Mouse (Mus musculus) midbrain, embryonic 13.5 days (tissue): ENCODE data around the gene Zfp146. TPM values are rescaled to one million over a fixed set of nuclear protein-coding genes. Genes with fewer than 3 reads are reported as not detected.
A peak's percentile ranks its signal among the peaks of the same experiment; 100 is the strongest.
"Not testable (repeated sequence)": the region's sequence is repeated elsewhere in the genome, so short reads cannot be mapped to it uniquely, and the experiment has no call there.

ENCODE experiments used
- ATAC-seq: fragments of 200-750 bp; cut with Nextera tagmentation; 2 replicates; pipeline ENCODE4 v1.8.0; 2017; ENCODE audit warnings: mild to moderate bottlenecking, moderate TSS enrichment, moderate library complexity
- H3K27ac ChIP-seq: fragments of 300-500 bp; sonication (generic); 2 replicates; pipeline ENCODE4 v1.5.1; 2015; ENCODE audit warnings: inconsistent platforms, mild to moderate bottlenecking, moderate library complexity
- H3K27me3 ChIP-seq: fragments of 300-500 bp; sonication (generic); 2 replicates; pipeline ENCODE4 v1.6.1; 2015; ENCODE audit warnings: mild to moderate bottlenecking, inconsistent platforms
- H3K36me3 ChIP-seq: fragments of 300-500 bp; sonication (generic); 2 replicates; pipeline ENCODE4 v1.6.1; 2015; ENCODE audit warnings: mild to moderate bottlenecking, inconsistent platforms
- H3K4me1 ChIP-seq: fragments of 300-500 bp; sonication (generic); replicated peaks from 2 replicates; pipeline ENCODE4 v1.6.1; 2015; ENCODE audit warnings: inconsistent platforms
- H3K4me2 ChIP-seq: fragments of 300-500 bp; sonication (generic); replicated peaks from 2 replicates; pipeline ENCODE4 v1.6.1; 2015; ENCODE audit warnings: moderate library complexity, mild to moderate bottlenecking, inconsistent platforms
- H3K4me3 ChIP-seq: fragments of 300-500 bp; sonication (generic); replicated peaks from 2 replicates; pipeline ENCODE4 v1.5.1; 2015; ENCODE audit warnings: mild to moderate bottlenecking, inconsistent platforms
- H3K9ac ChIP-seq: fragments of 300-500 bp; sonication (generic); replicated peaks from 2 replicates; pipeline ENCODE4 v1.6.1; 2015; ENCODE audit warnings: mild to moderate bottlenecking, inconsistent platforms
- H3K9me3 ChIP-seq: fragments of 300-500 bp; sonication (generic); 2 replicates; pipeline ENCODE4 v1.6.1; 2016; ENCODE audit warnings: mild to moderate bottlenecking, inconsistent platforms
- WGBS: fragments of 180-500 bp; shearing (Covaris S2); methylation state at CpG from one replicate; pipeline ENCODE4 v1.1.7; 2015; 5-methylcytosine and 5-hydroxymethylcytosine counted together
- polyA plus RNA-seq: library from polyadenylated mRNA; unstranded; fragments of >200 nt; fragmentation: Nextera tagmentation; extraction: Ambion mirVana; gene quantifications from 2 replicates; pipeline ENCODE4 v1.2.1, GENCODE M21; 2015

Gene Zfp146
- 18.9 and 22.8 TPM in 2 replicates for polyA plus RNA-seq

GRCm38 (mm10) chr7:30169583-30170282, at the start of gene Zfp146:
Zfp146 (minus strand) TSS chr7:30169750.
- H3K27ac ChIP-seq, result peak within 1 kb of the TSS; percentile 92
- H3K4me1 ChIP-seq, result peaks cover 18% of the 10 kb centered on the region
- peak within 1 kb of the TSS; percentile 56 for H3K4me3 ChIP-seq
- H3K36me3 ChIP-seq, result peaks cover 30% of the 10 kb centered on the region
- H3K4me2 ChIP-seq, result peak within 1 kb of the TSS; percentile 69
- H3K27me3 ChIP-seq, result no peaks in the 10 kb centered on the region
- peaks cover 25% of the 10 kb centered on the region for H3K9me3 ChIP-seq
- ATAC-seq, result peak; percentile 96
- H3K9ac ChIP-seq, result peak within 1 kb of the TSS; percentile 81
- WGBS, result under 1% methylated on average over 36 of the region's 36 CpGs

- peaks cover 13% of the 10 kb centered on the region for H3K4me1 ChIP-seq
- no peaks in the 10 kb centered on the region for H3K27me3 ChIP-seq
- H3K9ac ChIP-seq, result no peak overlapping the region
- no peaks in the 10 kb centered on the region for H3K9me3 ChIP-seq
- no peak overlapping the region for H3K27ac ChIP-seq
- ATAC-seq, result peak; percentile 51
- H3K4me2 ChIP-seq, result no peak overlapping the region
- no peaks in the 10 kb centered on the region; the same call in 1 of the 2 replicates for H3K36me3 ChIP-seq
- no peak overlapping the region for H3K4me3 ChIP-seq
- 83% methylated on average over 2 of the region's 2 CpGs for WGBS
Observed at GRCm38 (mm10) chr7:30217277-30217676, 47.7 kb upstream of the Zfp146 start.

- Histone ChIP-seq H3K36me3 (no peaks in the 10 kb centered on the region), H3K9ac (0 out of 2 replicates have a peak overlapping the region, but pooled peaks have one; percentile 3), H3K27me3 (no peaks in the 10 kb centered on the region), H3K4me2 (peak overlapping the region; percentile 37), H3K9me3 (no peaks in the 10 kb centered on the region), H3K4me1 (peaks cover 13% of the 10 kb centered on the region), H3K4me3 (0 out of 2 replicates have a peak overlapping the region, but pooled peaks have one; percentile 2), H3K27ac (peak overlapping the region; percentile 5; the same call in 1 of the 2 replicates)
- peak; percentile 78 for ATAC-seq
- WGBS, result under 1% methylated on average over 15 of the region's 16 CpGs
Observed at GRCm38 (mm10) chr7:30216723-30217151, 47.2 kb upstream of the Zfp146 start.

DNA sequence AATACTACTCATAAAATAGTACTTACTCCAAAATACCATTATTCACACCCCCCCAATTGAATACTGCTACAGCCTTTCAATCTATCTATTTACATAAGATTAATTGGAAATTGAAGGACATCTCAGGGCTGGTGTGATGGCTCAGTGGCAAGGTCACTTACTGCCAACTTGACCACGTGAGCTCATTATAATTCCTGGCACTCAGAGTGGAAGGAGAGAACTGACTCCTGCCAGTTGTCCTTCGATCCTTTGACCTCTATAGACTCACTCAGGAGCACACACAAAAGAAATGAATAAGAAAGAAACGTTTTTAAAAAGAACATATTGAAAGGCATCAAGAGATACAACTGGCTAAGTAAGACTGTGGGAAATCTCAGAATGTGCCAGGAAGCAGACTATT, 46.3 kb upstream of the Zfp146 start:
- 67% methylated on average over 3 of the region's 3 CpGs for WGBS
- no peak overlapping the region for H3K4me2 ChIP-seq
- no peaks in the 10 kb centered on the region for H3K36me3 ChIP-seq
- peaks cover 13% of the 10 kb centered on the region for H3K4me1 ChIP-seq
- H3K27me3 ChIP-seq, result no peaks in the 10 kb centered on the region
- no peak for ATAC-seq
- H3K9ac ChIP-seq, result no peak overlapping the region
- no peak overlapping the region for H3K27ac ChIP-seq
- H3K4me3 ChIP-seq, result no peak overlapping the region
- no peaks in the 10 kb centered on the region for H3K9me3 ChIP-seq

DNA sequence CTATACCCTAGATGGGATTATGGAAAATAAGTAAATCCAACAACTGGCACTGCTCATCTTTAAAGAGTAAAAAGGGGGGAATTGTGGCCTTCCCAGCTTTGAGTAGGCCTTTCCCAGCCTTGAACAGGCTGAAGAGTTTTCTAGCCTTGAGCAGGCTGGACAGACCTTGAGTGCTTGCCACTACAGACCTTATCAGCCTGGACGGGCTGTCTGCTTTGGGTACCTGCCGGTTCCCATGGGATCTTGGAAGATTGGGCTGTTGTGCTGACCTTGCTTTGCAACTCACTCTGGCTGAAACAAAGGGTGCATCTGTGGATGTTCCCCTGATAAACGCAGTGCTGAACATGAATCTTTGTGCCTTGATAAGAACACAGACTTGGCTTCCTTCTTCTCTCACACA, 44.3 kb upstream of the Zfp146 start:
- ATAC-seq, result no peak
- H3K36me3 ChIP-seq, result no peaks in the 10 kb centered on the region
- H3K4me2 ChIP-seq, result no peak overlapping the region
- WGBS, result 88% methylated on average over 3 of the region's 3 CpGs
- no peak overlapping the region for H3K4me3 ChIP-seq
- H3K9ac ChIP-seq, result no peak overlapping the region
- no peaks in the 10 kb centered on the region for H3K27me3 ChIP-seq
- H3K4me1 ChIP-seq, result peaks cover under 1% of the 10 kb centered on the region; the same call in 1 of the 2 replicates
- no peak overlapping the region for H3K27ac ChIP-seq
- no peaks in the 10 kb centered on the region for H3K9me3 ChIP-seq

- 20% methylated on average over 4 of the region's 4 CpGs for WGBS
- Histone ChIP-seq H3K4me3 (no peak overlapping the region), H3K9me3 (no peaks in the 10 kb centered on the region), H3K9ac (no peak overlapping the region), H3K4me2 (no peak overlapping the region), H3K36me3 (no peaks in the 10 kb centered on the region), H3K27me3 (no peaks in the 10 kb centered on the region), H3K27ac (no peak overlapping the region), H3K4me1 (no peaks in the 10 kb centered on the region)
- no peak for ATAC-seq
Observed at GRCm38 (mm10) chr7:30211025-30211424, 41.5 kb upstream of the Zfp146 start.

DNA sequence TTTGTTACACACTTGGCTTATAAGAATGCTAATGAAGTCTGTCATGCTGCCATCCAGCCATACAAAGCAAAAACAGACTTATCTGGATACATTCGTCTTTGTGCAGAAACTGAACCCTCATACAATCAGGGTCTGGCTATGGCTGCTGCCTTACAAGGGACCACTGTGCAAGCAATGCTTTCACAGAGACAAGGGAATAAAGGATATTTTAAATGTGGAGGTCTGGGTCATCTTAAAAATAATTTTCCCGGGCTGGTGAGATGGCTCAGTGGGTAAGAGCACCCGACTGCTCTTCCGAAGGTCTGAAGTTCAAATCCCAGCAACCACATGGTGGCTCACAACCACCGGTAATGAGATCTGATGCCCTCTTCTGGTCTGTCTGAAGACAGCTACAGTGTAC, 36.8 kb upstream of the Zfp146 start:
- H3K4me3 ChIP-seq, H3K4me2 ChIP-seq, H3K36me3 ChIP-seq, H3K27ac ChIP-seq, H3K9ac ChIP-seq, H3K4me1 ChIP-seq, H3K9me3 ChIP-seq, H3K27me3 ChIP-seq, ATAC-seq: not testable (repeated sequence)
- WGBS, result 57% methylated on average over 5 of the region's 5 CpGs

DNA sequence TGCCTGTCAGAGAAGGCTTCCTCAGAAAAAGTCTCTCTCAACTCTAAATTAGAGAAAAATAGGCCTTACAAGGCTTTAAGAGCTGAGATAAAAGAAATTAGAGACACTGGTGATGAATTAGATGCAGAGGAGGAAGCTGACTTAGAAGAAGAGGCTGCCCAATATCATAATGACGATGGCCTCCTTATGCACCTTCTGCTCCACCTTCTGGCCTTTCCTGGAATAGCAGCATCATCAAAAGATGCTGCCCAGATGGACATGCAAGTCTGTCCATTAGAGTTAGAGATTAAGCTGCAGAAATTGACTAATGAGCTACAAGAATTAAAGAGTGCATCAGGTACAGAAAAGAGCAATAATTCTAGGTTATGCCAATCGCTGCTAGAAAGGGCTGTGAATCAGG, 35.8 kb upstream of the Zfp146 start:
- Histone ChIP-seq H3K4me1 (no peaks in the 10 kb centered on the region), H3K27me3 (no peaks in the 10 kb centered on the region), H3K4me2 (no peak overlapping the region), H3K27ac (no peak overlapping the region), H3K9me3 (no peaks in the 10 kb centered on the region), H3K4me3 (no peak overlapping the region), H3K9ac (no peak overlapping the region), H3K36me3 (no peaks in the 10 kb centered on the region)
- ATAC-seq, result no peak
- WGBS, result 4% methylated on average over 2 of the region's 2 CpGs

- Histone ChIP-seq H3K9ac (no peak overlapping the region), H3K4me3 (no peak overlapping the region), H3K36me3 (no peaks in the 10 kb centered on the region), H3K9me3 (no peaks in the 10 kb centered on the region), H3K27me3 (no peaks in the 10 kb centered on the region), H3K4me1 (no peaks in the 10 kb centered on the region), H3K27ac (no peak overlapping the region), H3K4me2 (no peak overlapping the region)
- WGBS, result 14% methylated on average over 8 of the region's 8 CpGs
- no peak for ATAC-seq
Observed at GRCm38 (mm10) chr7:30204380-30204779, 34.8 kb upstream of the Zfp146 start.

DNA sequence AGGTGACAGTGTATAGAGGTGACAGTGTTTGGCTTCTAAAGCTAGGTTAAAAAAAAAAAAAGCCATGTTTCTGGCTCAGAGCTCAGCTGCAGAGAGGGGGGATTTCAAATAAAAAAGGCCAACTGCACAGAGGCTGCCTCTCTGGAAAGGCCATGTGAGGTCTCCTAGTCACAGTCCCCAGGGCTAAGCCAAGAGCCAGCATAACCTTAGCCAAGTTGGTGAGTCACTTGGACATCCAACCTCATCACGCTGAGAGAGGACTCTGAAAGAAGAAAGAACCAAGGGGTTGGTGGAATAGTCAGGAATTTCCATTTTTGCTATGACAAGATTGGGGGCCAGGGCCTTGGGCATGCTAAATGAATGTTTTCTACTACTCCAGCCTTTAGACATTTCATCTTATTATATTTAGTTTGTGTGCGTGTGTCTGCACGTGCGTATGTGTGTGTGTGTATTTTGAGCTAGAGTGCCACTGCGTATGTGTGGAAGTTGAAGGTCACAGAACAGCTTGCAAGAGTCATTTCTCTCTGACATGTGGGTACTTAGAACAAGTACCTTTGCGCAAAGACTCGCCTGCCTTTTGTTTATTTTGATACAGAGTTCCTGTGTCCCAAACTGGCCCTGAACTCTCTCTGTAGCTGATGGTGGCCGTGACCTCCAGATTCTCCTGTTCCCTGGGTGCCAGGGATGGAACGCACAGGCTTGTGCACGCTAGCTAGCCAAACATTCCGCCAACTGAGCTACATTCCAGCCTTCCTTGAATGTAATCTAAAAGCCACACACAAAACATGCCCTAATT, 33.5 kb upstream of the Zfp146 start:
- no peak overlapping the region for H3K4me2 ChIP-seq
- H3K4me3 ChIP-seq, result no peak overlapping the region
- no peaks in the 10 kb centered on the region for H3K36me3 ChIP-seq
- H3K27ac ChIP-seq, result no peak overlapping the region
- no peak for ATAC-seq
- no peaks in the 10 kb centered on the region for H3K9me3 ChIP-seq
- no peaks in the 10 kb centered on the region for H3K27me3 ChIP-seq
- no peak overlapping the region for H3K9ac ChIP-seq
- H3K4me1 ChIP-seq, result peaks cover 5% of the 10 kb centered on the region; the same call in 1 of the 2 replicates
- 87% methylated on average over 11 of the region's 11 CpGs for WGBS

- not testable (repeated sequence) for H3K4me2 ChIP-seq, H3K27me3 ChIP-seq, H3K4me1 ChIP-seq, H3K4me3 ChIP-seq, ATAC-seq, H3K36me3 ChIP-seq, H3K9ac ChIP-seq, H3K9me3 ChIP-seq, H3K27ac ChIP-seq
- WGBS, result 89% methylated on average over 5 of the region's 5 CpGs
Observed at GRCm38 (mm10) chr7:30200661-30201060, 31.1 kb upstream of the Zfp146 start.

- no peak overlapping the region for H3K4me3 ChIP-seq
- no peak for ATAC-seq
- H3K9me3 ChIP-seq, result no peaks in the 10 kb centered on the region
- H3K4me2 ChIP-seq, result no peak overlapping the region
- H3K27ac ChIP-seq, result no peak overlapping the region
- H3K36me3 ChIP-seq, result no peaks in the 10 kb centered on the region
- WGBS, result 78% methylated on average over 5 of the region's 5 CpGs
- H3K27me3 ChIP-seq, result no peaks in the 10 kb centered on the region
- H3K4me1 ChIP-seq, result peaks cover 8% of the 10 kb centered on the region
- H3K9ac ChIP-seq, result no peak overlapping the region
Observed at GRCm38 (mm10) chr7:30200200-30200599, 30.6 kb upstream of the Zfp146 start.
